Mouse (Mus musculus) liver, embryonic 14.5 days (tissue): Measurements from ENCODE around the gene Fxr2.

Experiments used
- CTCF ChIP-seq: IDR thresholded peaks from 2 replicates; pipeline ENCODE4 v1.5.1; 2016; ENCODE audit warnings: antibody characterized with exemption, low read depth, control low read depth
- EP300 ChIP-seq: IDR thresholded peaks from 2 replicates; pipeline ENCODE4 v1.6.1; 2016; ENCODE audit warnings: antibody characterized with exemption, low read depth

DNA sequence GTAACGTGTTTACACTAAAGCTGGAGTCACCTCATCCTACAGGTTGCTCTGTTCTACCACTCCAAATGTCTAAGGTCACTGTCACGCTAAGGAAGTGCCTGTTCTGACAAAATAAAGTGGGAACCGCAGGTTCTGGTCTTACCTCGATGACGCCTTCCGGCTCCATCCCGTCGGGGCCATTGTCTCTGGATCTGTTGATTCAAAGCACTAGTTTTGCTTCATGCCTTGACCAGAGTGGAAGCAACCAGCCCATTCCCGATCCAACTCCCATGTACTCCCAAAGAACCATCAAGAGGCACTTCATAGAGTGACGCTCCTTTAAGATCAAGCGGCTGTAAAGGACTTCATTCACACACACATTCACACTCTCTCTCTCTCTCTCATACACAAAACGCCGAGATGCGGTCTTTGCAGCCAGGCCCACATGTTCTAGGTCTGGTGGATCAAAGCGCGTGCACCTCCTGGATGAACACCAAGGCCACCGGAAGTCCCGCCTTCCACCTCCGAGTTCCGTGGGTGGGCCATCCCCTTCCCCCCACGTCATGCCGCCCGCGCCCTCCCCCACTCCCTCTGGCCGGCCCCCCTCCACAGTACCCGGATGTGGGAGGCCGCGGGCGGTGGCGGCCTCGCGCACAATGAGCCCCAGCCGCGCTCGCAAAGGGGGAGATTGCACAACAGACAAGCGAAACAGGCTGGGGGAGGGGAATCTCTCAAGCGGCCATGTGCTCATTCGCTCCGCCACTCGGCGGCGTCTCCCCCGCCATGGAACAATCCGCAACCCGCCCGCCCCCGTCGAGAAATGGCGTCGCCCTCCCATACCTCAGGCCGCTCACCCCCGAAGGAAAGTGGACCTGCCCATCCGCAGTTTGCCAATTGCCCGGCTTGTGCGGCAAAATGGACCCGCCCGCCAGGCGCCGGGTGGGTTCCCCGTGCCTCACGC is 38.3 kb downstream of the Fxr2 start:
- no peak for TF ChIP-seq CTCF
- 0 out of 2 replicates have a peak, but pooled peaks have one; percentile 13 for TF ChIP-seq EP300
